Mouse (Mus musculus) neural tube, embryonic 13.5 days (tissue): Measurements from ENCODE around the gene Kiz. TPM values are rescaled to one million over a fixed set of nuclear protein-coding genes. Genes with fewer than 3 reads are reported as not detected.

Experiments
- polyA plus RNA-seq: library from polyadenylated mRNA; unstranded; fragments of >200 nt; fragmentation: Nextera tagmentation; extraction: Ambion mirVana; gene quantifications from 2 replicates; pipeline ENCODE4 v1.2.1, GENCODE M21; 2015

Kiz gene
- polyA plus RNA-seq, 1 experiment from 2014 or later = 36.4 TPM

Other genes with a start within 250 kb of the Kiz start
- 73.1 and 76.7 TPM in 2 replicates for gene Xrn2, start 157.1 kb downstream of the Kiz start, polyA plus RNA-seq
- gene Nkx2-4, start 229.6 kb downstream of the Kiz start, polyA plus RNA-seq = not detected in 2 replicates